Mouse (Mus musculus) brown adipose tissue, adult 24 weeks (tissue): ENCODE results near the gene Cyp26a1. TPM values are rescaled to one million over a fixed set of nuclear protein-coding genes. Genes with fewer than 3 reads are reported as not detected.

Experiments
- H3K27ac ChIP-seq: fragments of 200-500 bp; replicated peaks from 2 replicates; pipeline ENCODE4 v1.5.1; 2012; ENCODE audit warnings: low read depth, mild to moderate bottlenecking, low read length
- H3K4me1 ChIP-seq: fragments of 200-500 bp; 2 replicates; pipeline ENCODE4 v1.6.1; 2012; ENCODE audit warnings: low read length, mixed read lengths; ENCODE audit not compliant: control insufficient read depth, insufficient read depth, insufficient read length
- H3K4me3 ChIP-seq: fragments of 200-500 bp; 2 replicates; pipeline ENCODE4 v1.5.1; 2012; ENCODE audit warnings: low read depth, mild to moderate bottlenecking, low read length, moderate library complexity; ENCODE audit not compliant: insufficient read depth
- polyA plus RNA-seq: library from polyadenylated mRNA; stranded (reverse); fragments of >200 nt; gene quantifications from 2 replicates; pipeline ENCODE4 v1.2.4, GENCODE M21; 2012; ENCODE audit not compliant: missing spikeins, insufficient read depth, insufficient read length

Cyp26a1 gene
- polyA plus RNA-seq, 1 experiment: not detected

DNA sequence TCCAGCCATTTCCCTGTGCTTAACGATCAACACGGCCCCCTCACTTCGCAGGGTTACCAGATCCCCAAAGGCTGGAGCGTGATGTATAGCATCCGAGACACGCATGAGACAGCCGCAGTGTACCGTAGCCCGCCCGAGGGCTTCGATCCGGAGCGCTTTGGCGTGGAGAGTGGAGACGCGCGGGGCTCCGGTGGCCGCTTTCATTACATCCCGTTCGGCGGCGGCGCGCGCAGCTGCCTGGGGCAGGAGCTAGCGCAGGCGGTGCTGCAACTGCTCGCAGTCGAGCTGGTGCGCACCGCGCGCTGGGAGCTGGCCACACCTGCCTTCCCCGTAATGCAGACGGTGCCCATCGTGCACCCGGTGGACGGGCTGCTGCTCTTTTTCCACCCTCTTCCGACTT is 4.7 kb upstream of the Cyp26a1 start:
- Histone ChIP-seq H3K4me3 (peak overlapping the region; percentile 33), H3K4me1 (peaks cover 4% of the 10 kb centered on the region), H3K27ac (no peak overlapping the region)

DNA sequence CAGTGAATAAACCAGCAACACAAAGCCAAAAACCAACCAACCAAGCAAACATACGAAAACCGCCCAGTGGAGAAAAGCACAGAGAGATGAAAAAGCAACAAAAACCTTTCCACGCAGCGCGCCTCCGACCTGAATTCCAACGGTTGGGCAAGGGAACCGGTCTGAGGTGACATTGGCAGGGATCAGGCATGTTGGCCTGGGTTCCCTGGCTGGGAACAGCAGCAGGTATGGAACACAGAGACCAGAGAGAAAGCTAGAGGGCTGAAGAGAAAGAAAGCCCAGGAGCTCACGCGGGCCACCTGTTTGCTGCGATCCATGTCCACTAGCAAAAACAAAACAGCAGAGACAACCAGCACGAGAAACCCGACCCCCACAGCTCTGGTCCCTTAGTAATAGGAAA is 2.5 kb upstream of the Cyp26a1 start:
- no peak overlapping the region for H3K27ac ChIP-seq

DNA sequence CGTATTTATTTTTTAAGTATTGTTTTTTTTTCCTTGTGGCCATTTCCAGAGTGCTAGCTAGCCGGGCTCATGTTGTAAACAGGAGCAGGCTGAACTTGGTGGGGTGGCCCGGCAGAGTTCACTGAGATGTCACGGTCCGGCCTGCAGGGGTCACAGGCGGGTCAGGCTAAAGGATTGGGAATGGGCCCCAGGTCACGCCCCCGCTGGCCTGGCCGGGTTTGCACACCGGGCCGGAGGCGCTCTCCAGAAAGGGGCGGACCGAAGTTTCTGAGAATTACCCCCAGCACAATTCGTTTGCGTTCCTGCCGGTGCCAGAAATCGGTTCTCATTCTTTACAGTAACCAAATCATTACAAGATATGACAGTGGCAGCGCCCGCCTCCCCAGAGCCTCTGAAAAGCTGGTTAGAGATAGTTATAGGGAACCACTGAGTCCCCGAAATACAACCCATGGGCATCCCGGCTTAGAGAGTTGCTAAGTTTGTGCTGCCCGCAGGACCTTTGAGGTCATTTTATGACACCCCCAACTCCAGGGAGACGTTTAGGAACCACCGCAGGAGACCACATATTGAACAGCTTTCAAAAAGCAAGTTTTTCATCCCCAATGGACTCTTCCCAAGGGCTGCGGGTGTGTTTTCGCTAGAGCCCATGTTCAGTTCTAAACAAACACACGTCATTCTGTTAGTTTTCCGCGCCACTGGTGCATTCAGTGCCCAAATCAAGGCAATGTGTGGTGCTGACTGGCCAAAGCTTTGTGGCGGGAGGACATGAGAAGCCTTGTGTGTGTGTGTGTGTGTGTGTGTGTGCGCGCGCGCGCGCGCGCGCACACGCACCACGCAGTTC is 1.6 kb upstream of the Cyp26a1 start:
- Histone ChIP-seq H3K4me3 (no peak overlapping the region), H3K27ac (no peak overlapping the region), H3K4me1 (peaks cover 4% of the 10 kb centered on the region)

More for the DNA sequence above, 2.5 kb upstream of the Cyp26a1 start:
- Histone ChIP-seq H3K4me1 (peaks cover 4% of the 10 kb centered on the region), H3K4me3 (no peak overlapping the region)

DNA sequence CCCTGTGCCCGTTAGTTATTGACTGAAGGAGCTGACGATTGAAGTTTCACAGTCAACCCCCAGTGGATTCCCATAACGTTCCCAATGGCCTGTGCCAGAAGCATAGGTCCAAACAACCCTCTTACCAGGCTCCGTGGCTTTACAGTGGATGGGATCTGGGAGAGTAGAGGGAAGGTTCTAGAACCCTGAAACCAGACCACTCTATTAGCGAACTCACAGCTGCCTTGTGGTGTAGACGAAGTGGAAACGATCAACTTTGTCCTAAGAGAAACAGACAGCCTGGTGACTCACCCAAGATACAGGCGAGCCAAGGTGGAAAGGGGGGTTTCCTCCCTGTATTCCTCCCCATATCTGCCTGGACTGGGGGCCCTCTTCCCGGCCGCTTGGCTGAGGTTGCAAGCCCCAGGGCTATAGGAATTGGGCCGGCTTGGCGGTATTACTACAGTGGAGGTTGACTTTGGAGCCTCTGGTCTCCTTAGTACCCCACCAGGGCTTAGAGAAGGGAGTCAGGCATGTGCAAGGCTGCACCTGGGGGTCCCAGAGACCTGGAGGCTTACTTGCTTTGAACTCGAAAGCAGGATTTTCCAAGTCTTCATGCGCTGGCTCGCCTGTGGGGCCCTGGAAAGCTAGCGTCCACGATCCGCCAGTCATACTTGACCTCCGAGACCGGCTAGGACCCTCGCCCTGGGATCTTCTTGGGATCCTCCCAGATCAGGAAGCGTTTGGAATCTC is 829 bp upstream of the Cyp26a1 start:
- Histone ChIP-seq H3K4me3 (0 out of 2 replicates have a peak overlapping the region, but pooled peaks have one; percentile 12), H3K27ac (no peak overlapping the region), H3K4me1 (peaks cover 4% of the 10 kb centered on the region)

DNA sequence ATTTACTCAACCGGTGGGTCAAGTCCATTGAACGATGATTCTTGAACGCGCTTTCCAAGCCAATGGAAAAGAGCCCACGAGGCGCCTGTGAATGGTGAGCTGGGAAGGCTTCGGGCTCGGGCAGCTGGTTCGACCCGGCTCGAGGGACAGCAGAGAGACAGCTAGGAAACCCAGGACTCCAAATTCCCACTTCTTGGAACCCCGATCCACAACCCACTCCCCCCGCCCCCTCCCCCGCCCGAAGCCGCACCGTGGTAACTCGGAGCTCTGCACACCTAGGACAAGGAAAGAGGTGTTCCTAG is 312 bp upstream of the Cyp26a1 start:
- H3K4me3 ChIP-seq: peak overlapping the region; percentile 34; the same call in 1 of the 2 replicates
- H3K27ac ChIP-seq: no peak overlapping the region
- H3K4me1 ChIP-seq: peaks cover 4% of the 10 kb centered on the region

DNA sequence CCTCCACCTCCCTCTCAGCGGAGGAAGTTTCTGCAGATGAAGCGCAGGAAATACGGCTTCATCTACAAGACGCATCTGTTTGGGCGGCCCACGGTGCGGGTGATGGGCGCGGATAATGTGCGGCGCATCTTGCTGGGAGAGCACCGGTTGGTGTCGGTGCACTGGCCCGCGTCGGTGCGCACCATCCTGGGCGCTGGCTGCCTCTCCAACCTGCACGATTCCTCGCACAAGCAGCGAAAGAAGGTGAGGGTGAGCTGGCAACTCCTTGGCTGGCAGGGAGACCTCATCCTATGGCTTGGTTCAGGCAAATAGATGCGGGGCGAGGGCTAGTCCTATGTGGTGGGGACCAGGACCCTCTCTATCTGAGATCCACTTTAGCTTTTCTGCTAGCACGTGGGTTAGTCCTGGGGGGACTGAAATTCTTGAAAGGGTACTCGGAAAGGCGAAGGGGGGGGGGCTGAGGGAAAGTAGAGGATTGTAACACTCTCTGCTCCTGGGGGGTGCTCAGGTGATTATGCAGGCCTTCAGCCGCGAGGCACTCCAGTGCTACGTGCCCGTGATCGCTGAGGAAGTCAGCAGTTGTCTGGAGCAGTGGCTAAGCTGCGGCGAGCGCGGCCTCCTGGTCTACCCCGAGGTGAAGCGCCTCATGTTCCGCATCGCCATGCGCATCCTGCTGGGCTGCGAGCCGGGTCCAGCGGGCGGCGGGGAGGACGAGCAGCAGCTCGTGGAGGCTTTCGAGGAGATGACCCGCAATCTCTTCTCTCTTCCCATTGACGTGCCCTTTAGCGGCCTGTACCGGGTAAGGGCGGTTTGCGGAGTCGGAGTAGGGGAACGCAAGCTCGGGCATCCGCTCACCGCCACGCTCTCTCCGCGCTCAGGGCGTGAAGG is 919 bp downstream of the Cyp26a1 start:
- no peak overlapping the region for H3K4me3 ChIP-seq
- H3K4me1 ChIP-seq: peaks cover 4% of the 10 kb centered on the region
- H3K27ac ChIP-seq: no peak overlapping the region

DNA sequence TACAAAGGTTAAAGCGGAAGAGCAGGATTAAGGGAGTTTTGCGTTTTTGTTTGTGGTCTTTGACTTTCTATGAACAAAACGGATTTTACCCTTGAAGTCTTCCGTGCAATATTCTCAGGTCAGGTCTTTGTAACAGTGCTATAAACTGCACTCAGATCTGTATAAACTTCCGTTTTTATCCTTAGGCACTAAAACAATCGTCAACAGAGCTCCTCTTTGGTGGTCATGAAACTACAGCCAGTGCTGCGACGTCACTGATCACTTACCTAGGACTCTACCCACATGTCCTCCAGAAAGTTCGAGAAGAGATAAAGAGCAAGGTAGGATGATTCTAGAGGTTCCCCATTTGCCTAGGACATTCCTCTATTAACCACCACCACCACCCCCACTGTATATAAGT is 2.1 kb downstream of the Cyp26a1 start:
- Histone ChIP-seq H3K27ac (no peak overlapping the region), H3K4me1 (peaks cover 4% of the 10 kb centered on the region), H3K4me3 (no peak overlapping the region)

DNA sequence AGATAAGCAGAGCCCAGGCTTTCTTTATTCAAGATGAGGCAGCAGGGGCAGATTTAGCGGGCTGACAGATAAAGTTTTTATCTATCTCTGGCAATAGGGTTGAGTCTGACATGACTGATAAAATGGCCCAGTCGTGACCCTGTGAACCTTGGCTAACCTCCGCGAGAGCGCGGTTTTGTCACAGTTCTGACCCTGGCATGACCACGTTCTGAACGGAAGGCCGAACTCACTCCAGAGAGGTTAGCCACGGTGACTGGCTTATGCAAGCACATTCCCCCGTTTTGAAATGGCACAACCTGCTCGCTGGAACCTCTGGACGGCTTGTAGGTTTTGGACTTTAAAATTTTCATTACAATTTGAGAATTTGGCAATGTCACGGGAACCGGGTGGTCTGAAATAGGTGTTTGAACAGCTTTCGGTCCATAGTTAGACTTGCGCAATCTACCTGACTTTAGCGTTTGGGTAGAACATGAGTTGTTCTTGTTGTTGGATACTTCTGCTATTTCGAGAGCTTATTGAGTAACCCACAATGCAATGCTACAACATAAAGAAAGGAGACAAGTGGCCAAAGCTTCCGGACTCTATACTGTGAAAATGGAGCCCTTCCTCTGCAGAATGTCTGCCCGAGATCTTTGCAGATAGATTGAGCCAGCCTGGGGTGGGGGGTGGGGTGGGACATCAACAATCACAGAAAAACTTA is 4.9 kb downstream of the Cyp26a1 start:
- Histone ChIP-seq H3K27ac (no peak overlapping the region), H3K4me3 (no peak overlapping the region), H3K4me1 (no peaks in the 10 kb centered on the region)

DNA sequence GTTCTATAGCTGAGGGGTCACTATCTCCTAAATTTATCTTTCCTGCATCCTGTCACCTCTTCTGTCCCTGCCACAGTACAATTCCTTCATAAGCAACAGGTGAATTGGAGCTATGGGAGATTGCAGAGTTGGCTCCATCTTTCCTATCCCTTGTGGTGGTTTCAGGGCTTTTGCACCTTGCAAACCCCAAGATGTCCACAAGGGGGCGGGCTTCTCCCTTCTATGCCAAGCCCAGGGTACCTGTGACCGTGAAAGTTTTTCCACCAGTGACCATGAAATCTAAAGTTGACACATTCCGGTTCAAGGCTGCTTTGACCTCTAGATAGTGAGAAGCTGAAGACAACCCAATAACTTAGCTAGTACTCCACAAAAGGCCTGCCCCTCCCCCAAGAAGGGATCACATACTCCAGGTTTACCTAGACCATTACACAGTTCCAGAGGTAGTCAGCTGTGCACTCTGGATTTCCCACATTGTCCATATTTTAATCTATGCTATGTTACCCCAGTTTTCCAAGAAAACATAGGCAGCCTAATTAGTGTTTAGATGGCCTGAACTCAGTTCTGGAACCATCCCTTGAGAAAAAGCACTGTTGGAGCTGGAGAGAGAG is 6.4 kb downstream of the Cyp26a1 start:
- no peaks in the 10 kb centered on the region for H3K4me1 ChIP-seq
- no peak overlapping the region for H3K4me3 ChIP-seq
- H3K27ac ChIP-seq: no peak overlapping the region

DNA sequence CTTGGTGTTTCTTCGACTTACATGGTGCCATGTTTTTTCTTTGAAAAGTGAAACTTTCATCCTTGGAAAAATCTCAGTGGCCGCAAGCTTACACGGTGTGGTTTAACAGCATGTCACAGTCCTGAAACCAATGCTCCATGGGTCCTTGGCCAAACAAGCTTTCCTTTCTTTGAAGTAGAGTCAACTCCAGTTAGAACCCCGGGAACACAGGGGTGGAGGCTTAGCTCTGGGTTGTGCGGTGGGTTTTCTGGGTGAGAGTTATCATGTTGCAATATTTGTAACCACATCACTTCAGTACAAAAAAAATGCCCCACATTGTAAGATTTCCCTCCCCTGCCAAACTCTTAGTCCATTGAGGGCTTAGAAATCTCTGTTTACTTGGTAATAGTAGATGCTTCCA is 8.1 kb downstream of the Cyp26a1 start:
- Histone ChIP-seq H3K4me3 (no peak overlapping the region), H3K4me1 (no peaks in the 10 kb centered on the region), H3K27ac (no peak overlapping the region)

DNA sequence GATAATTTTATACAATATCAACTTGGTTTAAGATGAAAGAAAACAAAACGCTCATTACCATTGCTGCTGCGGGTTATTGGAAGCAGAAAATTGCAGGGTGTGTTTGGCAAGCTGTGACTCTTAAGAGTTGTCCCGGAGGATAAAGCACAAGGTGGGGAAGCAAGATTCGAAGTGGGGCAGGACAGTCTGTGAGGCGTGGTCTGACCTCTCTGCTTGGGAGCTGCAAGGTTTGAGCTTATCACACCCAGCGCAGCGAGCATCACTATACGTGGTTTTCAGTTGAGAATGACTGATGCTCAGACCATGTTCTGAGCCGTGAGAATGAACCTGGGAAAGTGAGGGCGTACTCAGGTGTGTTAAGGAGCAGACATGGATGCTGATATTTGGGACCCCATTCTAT is 17.1 kb downstream of the Cyp26a1 start:
- Histone ChIP-seq H3K27ac (no peak overlapping the region), H3K4me1 (no peaks in the 10 kb centered on the region)

DNA sequence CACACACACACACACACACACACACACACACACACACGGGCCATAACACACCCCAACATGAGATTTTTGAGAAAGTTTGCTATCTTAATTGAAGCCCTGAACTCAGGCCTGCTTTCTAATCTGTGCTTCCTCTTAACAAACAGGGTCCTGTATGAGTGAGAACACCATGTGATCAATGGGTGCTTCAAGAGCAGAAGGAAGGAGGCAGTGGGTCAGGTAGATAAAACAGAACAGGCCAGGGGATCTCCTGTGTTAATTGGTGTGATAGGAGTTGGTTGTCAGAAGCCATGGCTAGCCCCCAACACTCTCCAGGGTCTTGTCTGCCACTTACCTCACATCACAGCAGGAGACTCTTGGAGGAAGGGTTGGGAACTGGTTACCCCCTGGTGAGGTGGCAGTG is 18.4 kb downstream of the Cyp26a1 start:
- H3K4me3 ChIP-seq: no peak overlapping the region
- H3K27ac ChIP-seq: no peak overlapping the region

More for the DNA sequence above, 17.1 kb downstream of the Cyp26a1 start:
- H3K4me3 ChIP-seq: no peak overlapping the region

DNA sequence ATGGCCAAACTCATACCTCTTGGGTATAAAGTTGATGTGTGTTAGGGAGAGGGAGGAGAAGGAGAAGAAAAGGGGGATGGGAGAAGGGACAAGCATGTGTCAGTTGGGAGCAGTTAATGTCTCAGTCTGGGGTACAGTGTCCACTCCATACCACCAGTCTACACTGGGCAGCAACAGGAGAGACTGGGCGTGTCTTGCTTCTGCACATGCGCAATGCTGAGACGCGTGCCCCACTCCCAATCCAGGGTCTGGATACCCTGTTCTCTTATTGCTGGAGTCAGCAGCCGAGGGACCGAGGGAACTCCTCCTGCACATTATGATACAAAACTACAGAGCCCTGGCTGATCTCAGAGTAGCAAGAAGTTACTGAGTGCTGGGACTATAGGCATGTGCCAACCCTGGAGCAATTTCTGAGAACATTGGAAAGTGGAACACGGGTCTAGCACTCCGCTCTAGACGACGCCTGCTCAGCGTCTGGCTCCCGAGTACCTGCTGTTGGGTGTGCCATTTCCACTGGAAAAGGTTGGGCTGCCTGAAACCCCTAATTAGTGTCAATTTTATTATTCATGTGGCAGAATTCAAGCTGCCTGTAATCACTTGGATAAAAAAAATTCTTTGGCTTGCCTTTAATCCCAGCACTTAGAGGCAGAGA is 19.1 kb downstream of the Cyp26a1 start:
- H3K4me3 ChIP-seq: no peak overlapping the region
- H3K4me1 ChIP-seq: no peaks in the 10 kb centered on the region
- H3K27ac ChIP-seq: no peak overlapping the region

More for the DNA sequence above, 18.4 kb downstream of the Cyp26a1 start:
- no peaks in the 10 kb centered on the region for H3K4me1 ChIP-seq

DNA sequence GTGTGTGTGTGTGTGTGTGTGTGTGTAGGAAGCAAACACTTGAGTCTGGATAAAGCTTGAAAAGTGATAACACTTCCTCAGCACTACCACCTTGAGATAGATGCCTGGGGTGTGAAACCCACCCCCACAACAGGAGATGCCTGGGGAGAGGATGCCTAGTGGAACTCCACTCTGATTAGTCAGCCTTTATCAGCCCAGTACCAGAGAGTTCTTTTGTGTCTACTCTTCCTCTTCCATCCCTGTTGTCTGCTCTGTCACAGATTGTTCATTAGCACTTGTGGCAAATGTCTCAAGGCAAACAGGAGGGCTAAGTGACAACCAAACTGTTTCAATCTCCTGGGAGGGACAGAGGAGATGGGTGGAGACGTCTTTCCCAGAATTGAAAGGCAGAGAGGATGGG is 21.6 kb downstream of the Cyp26a1 start:
- Histone ChIP-seq H3K4me3 (no peak overlapping the region), H3K27ac (no peak overlapping the region), H3K4me1 (no peaks in the 10 kb centered on the region)
